Mouse (Mus musculus): Measurements from ENCODE around the gene Akap7. TPM values are rescaled to one million over a fixed set of nuclear protein-coding genes. Genes with fewer than 3 reads are reported as not detected.

Gene Akap7
- polyA plus RNA-seq, 1 experiment from 2014 or later = 47.9 TPM

GRCm38 (mm10) chr10:25305146-25305545, 2.5 kb downstream of the Akap7 start:
- Histone ChIP-seq H3K27me3 (ENCODE audit: control insufficient read depth, insufficient read depth, low read length) (no peaks in the 10 kb centered on the region), H3K27ac (ENCODE audit: low read depth, low read length) (no peak overlapping the region), H3K9me3 (ENCODE audit: control insufficient read depth, low read length) (no peaks in the 10 kb centered on the region), H3K4me3 (ENCODE audit: low read depth, low read length) (no peak overlapping the region), H3K4me2 (ENCODE audit: low read depth, low read length) (no peak overlapping the region), H3K4me1 (ENCODE audit: control insufficient read depth, insufficient read depth, low read length) (no peaks in the 10 kb centered on the region), H3K9ac (replicated peaks; ENCODE audit: low read depth, low read length) (no peak overlapping the region), H3K36me3 (ENCODE audit: control insufficient read depth, insufficient read depth, low read length) (no peaks in the 10 kb centered on the region)
- 58% methylated on average over 6 of the region's 6 CpGs for WGBS
- ATAC-seq (ENCODE audit: low read depth) = no peak

GRCm38 (mm10) chr10:25304608-25305007, 3.1 kb downstream of the Akap7 start:
- no peak overlapping the region for H3K4me2 ChIP-seq (ENCODE audit: low read depth, low read length)
- no peak for ATAC-seq (ENCODE audit: low read depth)
- H3K4me1 ChIP-seq (ENCODE audit: control insufficient read depth, insufficient read depth, low read length) = no peaks in the 10 kb centered on the region
- H3K27me3 ChIP-seq (ENCODE audit: control insufficient read depth, insufficient read depth, low read length) = no peaks in the 10 kb centered on the region
- no peaks in the 10 kb centered on the region for H3K36me3 ChIP-seq (ENCODE audit: control insufficient read depth, insufficient read depth, low read length)
- no peak overlapping the region for H3K4me3 ChIP-seq (ENCODE audit: low read depth, low read length)
- H3K27ac ChIP-seq (ENCODE audit: low read depth, low read length) = no peak overlapping the region
- H3K9me3 ChIP-seq (ENCODE audit: control insufficient read depth, low read length) = no peaks in the 10 kb centered on the region
- 92% methylated on average over 2 of the region's 2 CpGs for WGBS
- no peak overlapping the region for H3K9ac ChIP-seq (replicated peaks; ENCODE audit: low read depth, low read length)

GRCm38 (mm10) chr10:25299031-25299529, 8.6 kb downstream of the Akap7 start:
- H3K9me3 ChIP-seq (ENCODE audit: control insufficient read depth, low read length) = no peaks in the 10 kb centered on the region
- no peak overlapping the region for H3K9ac ChIP-seq (replicated peaks; ENCODE audit: low read depth, low read length)
- H3K27me3 ChIP-seq (ENCODE audit: control insufficient read depth, insufficient read depth, low read length) = no peaks in the 10 kb centered on the region
- 96% methylated on average over 15 of the region's 15 CpGs for WGBS
- no peak for ATAC-seq (ENCODE audit: low read depth)
- H3K4me1 ChIP-seq (ENCODE audit: control insufficient read depth, insufficient read depth, low read length) = 0 out of 2 replicates have a peak, but pooled peaks cover 6% of the 10 kb centered on the region
- H3K36me3 ChIP-seq (ENCODE audit: control insufficient read depth, insufficient read depth, low read length) = no peaks in the 10 kb centered on the region
- H3K4me3 ChIP-seq (ENCODE audit: low read depth, low read length) = no peak overlapping the region
- no peak overlapping the region for H3K27ac ChIP-seq (ENCODE audit: low read depth, low read length)
- H3K4me2 ChIP-seq (ENCODE audit: low read depth, low read length) = no peak overlapping the region

- no peak overlapping the region for H3K4me3 ChIP-seq (ENCODE audit: low read depth, low read length)
- no peaks in the 10 kb centered on the region for H3K36me3 ChIP-seq (ENCODE audit: control insufficient read depth, insufficient read depth, low read length)
- no peak overlapping the region for H3K27ac ChIP-seq (ENCODE audit: low read depth, low read length)
- WGBS = 93% methylated on average over 4 of the region's 4 CpGs
- H3K4me2 ChIP-seq (ENCODE audit: low read depth, low read length) = no peak overlapping the region
- no peak for ATAC-seq (ENCODE audit: low read depth)
- 0 out of 2 replicates have a peak, but pooled peaks cover 6% of the 10 kb centered on the region for H3K4me1 ChIP-seq (ENCODE audit: control insufficient read depth, insufficient read depth, low read length)
- H3K9ac ChIP-seq (replicated peaks; ENCODE audit: low read depth, low read length) = no peak overlapping the region
- no peaks in the 10 kb centered on the region for H3K27me3 ChIP-seq (ENCODE audit: control insufficient read depth, insufficient read depth, low read length)
- no peaks in the 10 kb centered on the region for H3K9me3 ChIP-seq (ENCODE audit: control insufficient read depth, low read length)
These were observed 9.4 kb downstream of the Akap7 start for GRCm38 (mm10) chr10:25298264-25298671.

- 0 out of 2 replicates have a peak, but pooled peaks cover 6% of the 10 kb centered on the region for H3K4me1 ChIP-seq (ENCODE audit: control insufficient read depth, insufficient read depth, low read length)
- no peaks in the 10 kb centered on the region for H3K36me3 ChIP-seq (ENCODE audit: control insufficient read depth, insufficient read depth, low read length)
- H3K9ac ChIP-seq (replicated peaks; ENCODE audit: low read depth, low read length) = 0 out of 2 replicates have a peak overlapping the region, but pooled peaks have one; percentile 16
- peak overlapping the region; percentile 72 for H3K4me3 ChIP-seq (ENCODE audit: low read depth, low read length)
- H3K4me2 ChIP-seq (ENCODE audit: low read depth, low read length) = peak overlapping the region; percentile 49
- WGBS = 42% methylated on average over 12 of the region's 12 CpGs
- H3K27ac ChIP-seq (ENCODE audit: low read depth, low read length) = no peak overlapping the region
- no peaks in the 10 kb centered on the region for H3K27me3 ChIP-seq (ENCODE audit: control insufficient read depth, insufficient read depth, low read length)
- ATAC-seq (ENCODE audit: low read depth) = no peak
- no peaks in the 10 kb centered on the region for H3K9me3 ChIP-seq (ENCODE audit: control insufficient read depth, low read length)
These were observed 9.9 kb downstream of the Akap7 start for GRCm38 (mm10) chr10:25297666-25298263.

GRCm38 (mm10) chr10:25296657-25297369, 10.9 kb downstream of the Akap7 start:
- ATAC-seq (ENCODE audit: low read depth) = peak; percentile 94
- Histone ChIP-seq H3K9ac (replicated peaks; ENCODE audit: low read depth, low read length) (peak overlapping the region; percentile 79), H3K36me3 (ENCODE audit: control insufficient read depth, insufficient read depth, low read length) (no peaks in the 10 kb centered on the region), H3K27ac (ENCODE audit: low read depth, low read length) (peak overlapping the region; percentile 79), H3K27me3 (ENCODE audit: control insufficient read depth, insufficient read depth, low read length) (no peaks in the 10 kb centered on the region), H3K4me3 (ENCODE audit: low read depth, low read length) (peak overlapping the region; percentile 72), H3K9me3 (ENCODE audit: control insufficient read depth, low read length) (no peaks in the 10 kb centered on the region), H3K4me2 (ENCODE audit: low read depth, low read length) (peak overlapping the region; percentile 49), H3K4me1 (ENCODE audit: control insufficient read depth, insufficient read depth, low read length) (0 out of 2 replicates have a peak, but pooled peaks cover 6% of the 10 kb centered on the region)
- under 1% methylated on average over 62 of the region's 81 CpGs for WGBS

- H3K36me3 ChIP-seq (ENCODE audit: control insufficient read depth, insufficient read depth, low read length) = no peaks in the 10 kb centered on the region
- peak overlapping the region; percentile 79 for H3K9ac ChIP-seq (replicated peaks; ENCODE audit: low read depth, low read length)
- H3K9me3 ChIP-seq (ENCODE audit: control insufficient read depth, low read length) = no peaks in the 10 kb centered on the region
- H3K4me1 ChIP-seq (ENCODE audit: control insufficient read depth, insufficient read depth, low read length) = 0 out of 2 replicates have a peak, but pooled peaks cover 6% of the 10 kb centered on the region
- no peak for ATAC-seq (ENCODE audit: low read depth)
- H3K4me2 ChIP-seq (ENCODE audit: low read depth, low read length) = peak overlapping the region; percentile 49
- H3K4me3 ChIP-seq (ENCODE audit: low read depth, low read length) = peak overlapping the region; percentile 72
- whole genome bisulfite sequencing = 53% methylated on average over 8 of the region's 8 CpGs
- no peaks in the 10 kb centered on the region for H3K27me3 ChIP-seq (ENCODE audit: control insufficient read depth, insufficient read depth, low read length)
- no peak overlapping the region for H3K27ac ChIP-seq (ENCODE audit: low read depth, low read length)
These were observed 11.4 kb downstream of the Akap7 start for GRCm38 (mm10) chr10:25296286-25296656.

- Histone ChIP-seq H3K9me3 (ENCODE audit: control insufficient read depth, low read length) (no peaks in the 10 kb centered on the region), H3K36me3 (ENCODE audit: control insufficient read depth, insufficient read depth, low read length) (no peaks in the 10 kb centered on the region), H3K9ac (replicated peaks; ENCODE audit: low read depth, low read length) (no peak overlapping the region), H3K27me3 (ENCODE audit: control insufficient read depth, insufficient read depth, low read length) (no peaks in the 10 kb centered on the region), H3K4me2 (ENCODE audit: low read depth, low read length) (no peak overlapping the region), H3K4me1 (ENCODE audit: control insufficient read depth, insufficient read depth, low read length) (0 out of 2 replicates have a peak, but pooled peaks cover 6% of the 10 kb centered on the region), H3K27ac (ENCODE audit: low read depth, low read length) (no peak overlapping the region), H3K4me3 (ENCODE audit: low read depth, low read length) (no peak overlapping the region)
- 80% methylated on average over 9 of the region's 9 CpGs for WGBS
- ATAC-seq (ENCODE audit: low read depth) = no peak
These were observed 11.8 kb downstream of the Akap7 start for GRCm38 (mm10) chr10:25295836-25296235.

GRCm38 (mm10) chr10:25294999-25295398, 12.7 kb downstream of the Akap7 start:
- no peak for ATAC-seq (ENCODE audit: low read depth)
- Histone ChIP-seq H3K9me3 (ENCODE audit: control insufficient read depth, low read length) (no peaks in the 10 kb centered on the region), H3K4me1 (ENCODE audit: control insufficient read depth, insufficient read depth, low read length) (0 out of 2 replicates have a peak, but pooled peaks cover 6% of the 10 kb centered on the region), H3K4me3 (ENCODE audit: low read depth, low read length) (no peak overlapping the region), H3K36me3 (ENCODE audit: control insufficient read depth, insufficient read depth, low read length) (no peaks in the 10 kb centered on the region), H3K4me2 (ENCODE audit: low read depth, low read length) (no peak overlapping the region), H3K9ac (replicated peaks; ENCODE audit: low read depth, low read length) (no peak overlapping the region), H3K27me3 (ENCODE audit: control insufficient read depth, insufficient read depth, low read length) (no peaks in the 10 kb centered on the region), H3K27ac (ENCODE audit: low read depth, low read length) (no peak overlapping the region)
- 74% methylated on average over 7 of the region's 7 CpGs for WGBS
